Mouse (Mus musculus) adrenal gland, adult 2 months (tissue): ENCODE measurements around the gene Taf1c. TPM values are rescaled to one million over a fixed set of nuclear protein-coding genes. Genes with fewer than 3 reads are reported as not detected.

Experiments
- DNase-seq: peaks from one replicate; pipeline ENCODE4 v3.0.0; 2021
- polyA plus RNA-seq: library from polyadenylated mRNA; depleted of rRNA; stranded (reverse); fragments of >200 nt; gene quantifications from 2 replicates; pipeline ENCODE4 v1.2.3, GENCODE M21; 2012
- total RNA-seq, 2 experiments: library from RNA; stranded (reverse); gene quantifications; 2 replicates each; pipeline ENCODE4 v1.2.3; 2021

The Taf1c gene
- total and polyA plus RNA-seq, 3 experiments, result 10.7 to 46.2 (median 12.5) TPM

DNA sequence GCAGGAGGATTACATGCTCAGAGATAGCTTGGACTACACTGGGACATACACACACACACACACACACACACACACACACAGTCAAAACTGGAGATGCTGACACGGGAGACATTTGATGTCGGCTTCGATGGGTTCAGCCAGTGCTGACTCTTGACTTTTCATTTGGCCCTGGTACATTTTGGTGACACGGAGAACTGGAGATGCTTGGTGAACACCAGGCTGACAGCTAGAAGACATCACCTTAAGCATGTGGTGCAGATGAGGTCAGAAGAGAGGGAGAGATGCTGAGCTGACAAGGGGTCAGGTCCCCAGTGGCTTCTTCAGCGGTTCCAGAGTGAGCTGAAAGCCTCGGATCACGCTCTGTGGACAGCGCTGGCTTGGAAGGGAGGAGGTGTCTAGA lies 18.0 kb upstream of the Taf1c start:
- DNase-seq, result no peak

DNA sequence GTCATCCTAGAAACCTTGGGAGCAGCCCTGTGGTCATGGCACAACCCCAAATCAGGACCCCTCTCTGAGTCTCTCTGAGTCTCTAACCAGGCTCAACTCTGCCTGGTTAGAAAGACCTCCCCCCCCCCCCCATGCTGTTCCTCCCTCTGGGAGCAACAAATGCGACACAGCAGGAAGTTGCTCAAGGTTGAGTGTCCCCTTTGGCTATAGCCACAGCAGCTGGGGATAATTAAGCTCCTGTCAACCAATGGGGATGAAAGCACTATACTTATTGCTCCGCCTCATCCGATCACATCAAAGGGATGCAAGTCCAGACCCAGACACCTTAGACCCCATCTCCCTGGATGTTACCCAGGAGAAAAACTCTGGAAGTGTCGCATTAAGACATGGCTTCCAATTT lies 17.5 kb upstream of the Taf1c start:
- no peak for DNase-seq

DNA sequence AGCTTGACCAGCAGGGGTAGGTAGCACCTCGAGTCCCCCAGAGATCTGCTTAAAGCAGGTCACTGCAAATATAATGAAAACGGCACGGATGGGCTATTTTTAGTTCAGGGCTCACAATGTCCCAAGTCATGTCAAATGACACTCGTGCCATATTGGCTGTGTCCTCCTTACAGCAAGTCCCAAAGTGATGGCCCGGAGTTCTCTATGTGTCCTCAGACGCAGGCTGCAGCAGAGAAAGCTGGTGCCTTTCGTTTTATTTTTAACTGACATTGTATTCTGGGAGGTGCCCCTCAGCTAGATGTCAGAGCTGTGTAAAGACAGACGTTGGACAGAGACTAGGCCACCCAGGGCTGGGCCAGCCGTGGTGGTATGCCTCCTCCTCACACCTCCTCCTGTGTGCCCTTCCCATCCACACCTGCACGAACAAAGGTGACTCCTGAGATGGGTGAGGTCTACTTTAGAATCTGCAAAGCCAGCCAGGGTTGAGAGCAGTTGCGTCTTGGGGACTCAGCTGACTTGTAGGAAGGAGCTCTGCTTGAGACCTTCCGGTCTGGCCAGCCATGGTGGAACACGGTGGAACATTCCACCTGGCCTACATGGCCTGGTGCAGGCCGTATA lies 15.9 kb upstream of the Taf1c start:
- no peak for DNase-seq

DNA sequence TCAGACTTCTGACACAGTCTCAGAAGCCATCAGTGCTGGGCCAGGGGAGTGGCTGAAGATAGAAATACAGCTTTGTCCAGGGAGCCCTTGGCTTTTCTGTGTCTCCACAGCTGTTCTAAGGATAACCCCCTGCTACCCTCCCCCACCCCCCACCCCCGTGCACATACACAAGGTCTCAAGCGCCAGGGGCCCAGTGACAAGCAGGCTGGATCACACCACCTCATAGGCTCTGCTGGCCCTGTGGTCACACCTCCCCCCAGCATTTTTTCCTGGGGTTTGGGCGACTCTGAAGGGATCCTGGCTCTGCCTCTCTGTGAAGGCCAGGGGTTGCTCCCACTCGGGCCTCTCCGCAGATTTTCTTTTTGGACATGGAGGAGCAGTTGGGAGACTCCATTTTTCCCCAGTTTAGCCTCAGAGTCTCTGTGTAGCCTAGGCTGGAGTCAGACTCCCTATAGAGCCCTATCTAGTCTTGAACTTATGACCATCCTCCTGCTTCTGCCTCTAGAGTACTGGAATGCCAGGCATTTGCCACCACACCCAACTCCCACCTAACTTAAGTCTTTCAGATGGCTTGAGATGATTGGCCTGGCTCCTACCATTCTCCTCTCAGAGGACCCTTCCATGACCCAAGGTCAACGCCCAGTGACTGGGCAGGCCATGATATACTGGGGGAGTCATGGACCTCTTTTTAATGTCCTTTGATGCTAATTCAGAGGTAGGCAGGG lies 15.3 kb upstream of the Taf1c start:
- DNase-seq, result no peak

DNA sequence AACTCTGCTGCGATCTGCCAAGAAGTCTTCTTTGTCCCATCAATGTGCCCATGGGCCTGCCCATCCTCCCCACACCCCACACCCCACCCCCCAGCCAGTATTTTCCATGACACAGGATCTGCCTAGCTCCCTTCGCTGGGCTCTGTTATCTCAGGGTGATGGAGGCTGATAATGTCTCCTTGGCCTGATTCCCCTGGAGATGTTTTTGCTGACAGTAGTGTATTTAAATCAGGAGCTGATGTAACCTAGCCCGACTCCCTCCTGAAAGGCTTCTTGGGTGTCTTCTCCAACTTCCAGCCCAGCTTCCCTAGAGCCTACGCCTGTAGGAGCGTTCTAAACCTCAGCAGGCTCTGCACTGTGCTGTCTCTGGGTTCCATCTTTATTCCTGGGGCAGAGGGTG lies 13.9 kb upstream of the Taf1c start:
- no peak for DNase-seq

DNA sequence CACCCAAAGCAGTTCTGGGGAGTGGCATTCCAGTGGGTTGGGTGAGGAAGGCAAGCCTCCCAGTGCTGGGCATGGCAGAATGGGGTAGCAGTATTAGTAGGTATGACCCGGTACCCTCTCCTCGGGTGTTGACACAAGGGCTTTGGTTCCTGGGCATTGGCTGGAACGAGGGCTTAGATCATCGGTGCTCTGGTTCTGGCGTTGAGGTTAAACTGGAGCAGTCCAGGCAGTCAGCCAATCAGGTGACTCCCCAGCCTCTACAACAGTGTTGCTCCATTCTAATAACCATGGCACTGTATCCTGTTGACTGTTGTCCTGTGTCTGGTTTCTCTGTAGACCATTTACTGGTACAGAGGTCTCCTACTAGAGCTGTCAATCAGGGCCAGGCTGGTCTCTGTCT lies 12.6 kb upstream of the Taf1c start:
- peak; percentile 45 for DNase-seq

DNA sequence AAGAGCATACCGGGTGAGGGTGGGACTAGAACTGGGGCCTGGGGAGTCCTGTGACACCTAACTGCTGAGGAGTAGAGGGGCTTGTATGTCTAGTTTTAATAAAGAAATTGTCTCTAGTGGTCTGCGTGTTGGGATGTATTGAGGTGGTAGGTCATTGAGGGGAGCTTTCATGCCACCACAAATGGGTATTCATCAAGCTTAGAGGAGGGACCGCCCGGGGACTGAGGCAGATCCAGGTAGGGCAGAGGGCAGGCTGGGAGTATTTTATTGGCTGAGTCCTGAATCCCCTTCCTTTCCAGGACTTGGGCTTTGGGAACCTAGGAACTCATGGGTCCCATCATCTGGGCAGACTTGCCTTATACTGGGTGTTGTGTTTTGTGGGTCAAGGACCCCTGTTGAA lies 11.8 kb upstream of the Taf1c start:
- DNase-seq, result no peak

DNA sequence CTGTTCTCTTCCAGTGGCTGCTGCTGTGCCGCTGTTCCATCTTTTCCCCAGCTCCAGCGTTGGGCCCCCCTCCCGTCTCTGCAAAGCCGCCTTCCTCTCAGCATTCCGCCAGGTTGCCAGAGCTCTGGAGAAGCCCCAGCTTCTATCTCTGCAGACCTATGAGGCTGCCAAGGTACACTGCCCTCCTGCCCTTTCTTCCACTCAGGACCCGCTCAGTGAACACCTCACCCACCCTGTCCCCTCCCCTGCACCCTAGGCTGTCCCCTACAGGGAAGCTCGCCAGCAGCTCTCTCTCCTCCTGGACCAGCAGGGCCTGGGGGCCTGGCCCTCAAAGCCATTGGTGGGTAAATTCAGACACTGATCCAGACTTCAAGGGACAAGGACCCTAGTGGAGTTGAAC lies 11.3 kb upstream of the Taf1c start:
- no peak for DNase-seq

DNA sequence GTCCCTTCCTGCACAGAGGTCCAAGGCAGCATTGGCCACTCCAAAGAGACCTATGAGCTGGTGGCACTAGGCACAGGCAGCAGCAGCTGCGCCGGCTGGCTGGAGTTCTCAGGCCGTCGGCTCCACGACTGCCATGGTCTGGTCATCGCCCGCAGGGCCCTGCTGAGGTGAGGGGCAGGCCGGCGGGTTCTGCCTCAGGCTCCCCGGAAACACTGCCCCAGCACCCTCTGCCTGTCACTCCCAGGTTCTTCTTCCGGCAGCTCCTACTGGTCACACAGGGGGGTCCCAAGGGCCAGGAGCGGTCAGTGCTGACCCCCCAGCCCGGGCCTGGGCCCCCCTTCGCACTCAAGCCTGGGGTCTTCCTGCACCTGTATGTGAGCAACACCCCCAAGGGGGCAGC lies 10.1 kb upstream of the Taf1c start:
- DNase-seq, result no peak

DNA sequence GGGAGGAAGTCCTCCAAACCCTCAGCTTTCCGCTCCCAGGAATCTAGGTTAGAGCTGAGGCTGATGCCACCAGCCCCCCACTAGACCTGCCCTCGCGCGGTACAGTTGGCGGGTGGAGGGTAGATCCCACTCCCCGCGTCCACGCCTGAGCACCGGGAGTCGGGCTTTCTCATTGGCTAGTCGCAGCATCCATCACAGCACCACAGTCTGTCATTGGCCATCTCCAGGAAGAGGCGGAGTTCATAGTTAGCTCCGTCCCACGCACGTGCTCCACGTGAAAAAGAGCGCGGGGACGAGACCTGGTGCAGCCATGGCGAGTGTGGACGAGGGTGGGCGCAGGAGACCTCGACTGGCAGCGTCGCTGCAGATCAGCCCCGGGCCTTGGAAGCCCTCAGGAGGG lies 7.4 kb upstream of the Taf1c start, which contains the start of gene Adad2:
Adad2 (plus strand) TSS at position 277 of the 400 bp plus-strand sequence.
- no peak for DNase-seq

DNA sequence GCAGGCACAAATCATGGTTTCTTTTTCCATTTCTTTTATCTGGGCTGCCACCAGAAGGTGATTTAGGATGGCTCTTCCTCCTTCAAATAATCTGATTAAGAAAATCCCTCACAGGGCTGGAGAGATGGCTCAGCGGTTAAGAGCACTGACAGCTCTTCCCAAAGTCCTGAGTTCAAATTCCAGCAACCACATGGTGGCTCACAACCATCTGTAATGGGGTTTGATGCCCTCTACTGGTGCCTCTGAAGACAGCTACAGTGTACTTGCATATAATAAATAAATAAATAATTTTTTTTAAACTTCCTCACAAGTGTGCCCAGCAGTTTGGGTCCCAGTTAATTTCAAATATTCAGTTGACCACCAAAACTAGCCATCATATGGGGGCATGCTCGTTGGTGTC lies 1.2 kb upstream of the Taf1c start:
- no peak for DNase-seq

DNA sequence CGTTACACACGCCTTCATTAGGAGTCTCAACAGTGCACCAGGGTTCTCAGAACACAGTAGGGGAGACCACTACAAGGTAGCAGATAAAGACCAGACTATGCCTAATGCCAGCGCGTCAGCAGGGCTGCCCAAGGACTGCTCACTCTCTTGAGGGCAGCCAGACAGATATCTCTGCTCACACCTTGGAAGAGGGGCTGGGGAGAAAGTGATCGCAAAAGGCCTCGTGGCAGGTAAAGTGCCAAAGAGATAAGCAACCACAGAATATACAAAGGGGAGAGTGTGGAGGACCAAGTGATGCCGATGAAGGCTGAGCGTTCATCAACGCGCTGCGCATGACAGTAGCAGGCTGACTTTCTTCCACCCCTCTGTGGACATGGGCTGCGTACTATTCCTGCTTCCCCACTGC lies 621 bp downstream of the Taf1c start:
- no peak for DNase-seq

DNA sequence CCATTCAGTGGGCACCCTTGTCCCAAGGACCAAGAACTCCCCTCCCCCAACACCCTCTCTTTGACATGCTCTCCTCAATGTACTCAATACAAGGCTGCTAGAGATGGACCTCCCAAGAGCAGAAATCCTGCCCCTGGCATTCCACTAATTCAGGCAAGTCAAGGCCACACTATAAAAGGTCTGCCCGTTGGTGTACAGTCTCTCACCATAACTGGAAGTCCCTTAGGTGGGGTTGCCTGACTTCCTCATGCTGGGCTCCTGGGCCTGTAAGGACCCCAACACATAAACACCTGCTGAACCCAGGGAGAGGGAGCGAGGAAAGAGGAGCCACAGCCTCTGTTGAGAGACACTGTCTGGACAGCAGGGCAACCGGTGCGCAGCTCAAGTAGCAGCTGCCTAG lies 1.3 kb downstream of the Taf1c start:
- peak; percentile 46 for DNase-seq

DNA sequence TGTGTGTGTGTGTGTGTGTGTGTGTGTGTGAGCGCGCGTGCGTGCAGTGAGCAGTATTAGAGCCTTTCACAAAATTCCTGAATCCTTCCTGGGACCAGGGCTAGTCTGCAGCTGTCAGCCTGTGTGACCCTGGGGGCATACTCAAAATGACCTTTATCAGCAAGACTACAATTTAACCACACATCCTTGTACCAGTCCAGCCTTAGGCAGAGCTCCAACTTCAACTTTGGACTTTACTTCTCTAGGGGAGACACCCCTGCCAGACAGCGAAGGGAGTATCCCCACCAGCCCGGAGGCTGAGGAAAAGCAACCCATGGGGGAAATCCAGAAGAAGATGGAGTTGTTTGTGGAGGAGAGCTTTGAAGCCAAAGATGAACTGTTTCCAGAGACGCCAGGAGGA lies 13.6 kb downstream of the Taf1c start:
- no peak for DNase-seq

DNA sequence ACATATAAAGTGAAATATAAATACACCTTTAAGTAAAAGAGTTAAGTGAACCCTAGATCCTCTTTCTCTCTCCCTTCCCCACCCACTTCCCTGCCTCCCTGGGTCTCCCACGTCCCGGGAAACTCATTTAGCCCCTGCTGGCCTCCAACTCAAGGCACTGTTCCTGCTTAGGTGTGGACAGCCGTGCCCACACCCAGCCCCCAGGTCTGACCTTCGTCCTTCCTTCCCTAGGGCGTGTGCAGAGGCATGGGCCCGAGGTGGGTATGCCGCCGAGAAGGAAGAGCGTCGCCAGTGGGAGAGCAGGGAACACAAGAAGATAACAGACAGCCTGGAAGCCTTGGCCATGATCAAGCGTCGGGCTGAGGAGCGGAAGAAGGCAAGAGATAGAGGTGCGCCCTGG lies 14.7 kb downstream of the Taf1c start:
- DNase-seq, result no peak

DNA sequence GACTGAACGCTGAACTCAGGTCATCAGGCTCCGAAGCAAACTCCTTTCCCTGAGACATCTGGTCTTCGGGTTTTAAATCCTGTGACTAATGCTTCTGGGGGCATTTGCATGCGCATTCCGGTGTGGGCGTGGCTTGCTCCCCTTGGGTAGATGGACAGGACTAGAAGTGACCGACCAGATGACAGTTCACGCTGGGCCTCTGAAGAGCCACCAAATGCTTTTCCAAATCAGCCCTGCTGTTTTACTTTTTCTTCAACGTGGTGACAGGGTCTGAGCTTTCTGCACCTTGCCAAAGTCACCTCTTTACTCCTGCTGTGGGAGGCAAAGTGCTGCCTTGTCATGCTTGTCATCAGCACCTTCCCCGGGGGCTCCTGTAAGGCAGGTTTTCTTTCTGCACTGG lies 16.2 kb downstream of the Taf1c start:
- no peak for DNase-seq

DNA sequence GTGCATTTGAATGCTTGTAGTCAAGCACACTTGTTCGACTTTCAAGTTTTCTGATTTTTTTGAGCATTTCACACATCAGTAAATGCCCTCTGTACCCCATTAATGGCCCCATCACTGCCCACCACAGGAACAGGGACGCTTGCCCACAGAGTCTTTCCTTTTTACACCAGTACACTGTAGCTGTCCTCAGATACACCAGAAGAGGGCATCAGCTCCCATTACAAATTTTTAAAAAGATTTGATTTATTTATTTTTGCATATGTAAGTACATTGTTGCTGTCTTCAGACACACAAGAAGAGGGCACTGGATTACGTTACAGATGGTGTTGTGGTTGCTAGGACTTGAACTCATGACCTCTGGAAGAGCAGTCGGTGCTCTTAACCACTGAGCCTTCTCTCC lies 16.7 kb downstream of the Taf1c start:
- DNase-seq, result no peak

DNA sequence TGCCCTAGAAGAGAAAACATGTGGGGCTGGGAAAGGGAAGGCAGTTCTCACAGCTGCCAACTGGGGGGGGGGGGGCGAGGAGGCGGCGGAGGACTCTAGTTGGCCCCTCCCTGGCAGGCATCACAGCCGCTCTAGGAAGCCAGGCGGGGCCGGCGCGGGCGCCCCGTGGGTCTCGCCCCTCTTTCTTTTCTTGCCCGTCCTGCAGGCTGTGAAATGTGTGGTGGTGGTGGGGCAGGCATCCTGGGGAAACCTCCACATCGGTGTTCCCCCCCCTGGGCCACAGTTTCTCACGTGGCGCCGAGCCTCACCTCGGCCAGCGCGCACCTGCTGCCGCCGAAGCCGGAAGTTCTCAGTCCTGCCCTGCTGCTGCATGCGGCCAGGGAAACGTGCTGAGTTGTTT lies 19.1 kb downstream of the Taf1c start:
- DNase-seq, result no peak

DNA sequence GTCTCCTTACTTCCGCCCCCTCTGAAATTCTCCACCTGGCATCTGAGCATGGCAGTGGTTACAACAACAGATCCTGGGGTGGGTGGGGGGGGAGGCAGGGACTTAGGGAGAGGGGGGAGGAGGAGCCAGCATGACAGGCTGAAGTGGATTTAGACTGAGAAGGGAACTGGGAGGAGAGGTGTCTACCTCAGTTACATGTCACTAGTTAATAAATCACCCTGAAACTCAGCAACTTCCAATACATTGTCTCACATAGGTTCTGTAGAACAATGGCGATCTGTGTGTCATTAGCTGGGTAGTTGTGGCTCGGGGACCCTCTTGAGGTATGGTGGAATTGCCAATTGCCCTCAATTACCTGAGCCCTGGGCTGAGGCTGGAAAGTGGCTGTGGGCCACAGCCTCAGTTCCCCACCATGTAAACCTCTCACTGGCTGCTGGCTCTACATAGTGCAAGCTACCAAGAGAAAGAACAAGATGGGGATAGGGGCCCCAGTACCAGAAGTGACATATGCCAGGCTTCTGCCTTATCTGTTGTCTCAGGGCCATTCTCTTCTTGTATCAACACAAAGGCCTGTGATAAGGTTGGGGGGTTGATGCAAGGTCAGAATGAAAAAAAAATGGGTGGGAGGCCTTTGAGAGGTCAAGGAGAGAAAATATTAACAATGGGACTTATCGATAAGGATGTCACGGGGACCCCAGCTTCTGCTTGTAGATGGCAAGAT lies 24.4 kb downstream of the Taf1c start:
- no peak for DNase-seq

DNA sequence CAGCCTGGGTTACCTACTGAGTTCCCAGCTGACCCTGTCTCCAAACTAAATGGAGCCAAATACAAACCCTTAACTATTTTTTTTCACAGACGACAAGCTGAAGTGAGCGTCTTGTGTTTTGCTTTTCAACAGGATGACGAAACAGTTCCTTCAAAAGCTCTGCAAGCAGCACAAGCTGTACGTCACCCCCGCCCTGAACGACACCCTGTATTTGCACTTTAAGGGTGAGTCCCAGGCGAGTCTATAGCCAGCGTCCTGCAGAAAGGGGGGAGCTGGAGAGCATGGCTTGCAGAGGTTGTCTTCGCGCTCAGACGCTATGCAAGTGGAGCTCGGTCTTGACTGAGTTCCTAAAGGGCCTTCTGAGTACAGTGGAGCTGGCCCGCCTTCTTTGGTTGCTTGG lies 25.9 kb downstream of the Taf1c start:
- no peak for DNase-seq

DNA sequence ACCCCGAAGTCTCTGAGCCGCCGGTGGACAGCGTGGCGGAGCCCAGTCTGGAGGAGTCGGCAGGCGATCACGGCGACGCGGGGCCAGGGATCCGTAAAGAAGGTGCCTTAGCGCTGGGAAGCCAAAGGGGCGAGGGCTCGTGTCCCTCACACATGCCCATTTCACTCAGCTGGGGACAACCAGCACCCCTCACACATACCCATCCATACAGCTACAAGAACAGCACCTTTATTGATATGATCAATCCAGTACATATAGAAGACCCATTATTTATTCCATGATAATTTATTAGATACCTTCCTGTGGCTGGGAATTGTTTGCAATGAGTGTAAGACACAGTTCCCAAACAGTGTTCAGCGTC lies 29.7 kb downstream of the Taf1c start:
- no peak for DNase-seq

DNA sequence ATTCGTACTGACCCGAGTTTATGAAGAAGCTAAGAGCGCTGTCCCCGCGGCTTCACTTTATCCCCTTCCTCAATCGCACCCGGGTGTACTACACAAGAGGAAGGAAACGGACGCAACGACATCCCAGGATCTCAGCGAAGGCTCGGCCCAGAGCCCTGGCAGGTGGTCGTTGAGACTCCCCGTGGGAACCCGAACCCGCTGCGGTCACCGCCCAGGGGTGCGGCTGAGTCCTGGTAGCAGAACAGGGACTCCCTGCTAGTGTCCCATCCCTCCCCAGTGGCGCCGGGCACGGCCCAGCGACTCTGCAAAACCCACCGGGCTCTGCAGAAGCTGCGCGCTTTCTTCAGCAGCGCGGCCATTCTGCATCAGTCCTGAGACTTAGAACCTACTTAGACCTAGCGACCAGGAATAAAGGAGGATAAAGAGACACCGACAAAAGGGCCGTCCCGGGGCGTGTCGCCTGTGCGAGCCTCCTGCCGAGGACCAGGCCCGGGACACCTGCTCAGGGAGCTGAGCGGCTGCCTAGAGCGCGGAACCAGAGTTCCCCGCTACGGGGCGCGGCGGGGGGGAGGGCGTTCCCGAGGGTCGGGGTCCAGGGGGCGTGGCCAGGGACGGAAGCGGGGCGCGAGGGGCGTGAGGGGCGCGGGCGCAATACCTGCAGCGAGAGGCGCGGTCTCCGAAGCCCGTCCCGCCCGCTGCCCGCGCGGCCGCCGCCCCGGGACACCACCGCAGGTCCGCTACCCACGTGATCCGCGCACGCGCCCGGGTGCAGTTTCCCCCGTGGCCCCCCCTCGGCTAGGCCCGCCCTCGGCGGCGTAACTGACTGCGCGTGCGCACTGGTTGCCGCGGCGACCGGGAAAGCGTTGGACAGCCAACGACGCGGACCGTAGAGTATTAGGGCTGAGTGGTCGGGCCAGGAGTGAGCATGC lies 30.3 kb downstream of the Taf1c start, which contains the start of the genes Hsdl1 and Dnaaf1:
Hsdl1 (minus strand) TSS at position 747 of the 929 bp plus-strand sequence.
Dnaaf1 (plus strand) TSS at position 799 of the 929 bp plus-strand sequence.
- peak; percentile 98 for DNase-seq
